Mouse (Mus musculus) neutrophil, adult 83 days (primary cell): Measurements from ENCODE around the gene Tubb5. TPM values are rescaled to one million over a fixed set of nuclear protein-coding genes. Genes with fewer than 3 reads are reported as not detected.

ENCODE experiments used
- total RNA-seq, 2 experiments: library from RNA; stranded (reverse); gene quantifications; one replicate each; pipeline ENCODE4 v1.2.4; 2023

Gene Tubb5
- total RNA-seq: 100 to 1,000 TPM; 489 to 531 TPM

DNA sequence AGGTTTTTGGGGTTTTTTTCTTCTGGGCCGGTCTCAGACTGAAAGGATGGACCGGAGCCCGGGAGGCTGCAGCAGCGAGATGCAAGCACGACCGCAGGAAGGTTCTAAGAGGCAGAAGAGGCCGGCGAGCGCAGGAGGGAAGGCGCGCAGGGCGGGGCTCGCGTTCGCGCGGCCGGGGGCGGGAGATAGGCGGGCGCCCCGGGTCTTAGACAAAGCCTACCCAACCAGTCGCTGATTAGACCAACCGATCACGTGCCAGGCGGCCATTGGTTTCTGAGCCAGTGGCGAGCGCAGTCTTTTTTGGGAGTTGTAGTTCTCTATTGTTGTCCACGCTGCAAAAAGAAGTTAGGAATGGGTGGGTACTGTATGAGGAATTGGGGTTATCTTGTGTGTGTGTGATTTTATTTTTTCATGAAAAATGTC, at the start of gene Tubb5:
Gene Tubb5 (minus strand): TSS at position 185 of the 423 bp plus-strand sequence.

DNA sequence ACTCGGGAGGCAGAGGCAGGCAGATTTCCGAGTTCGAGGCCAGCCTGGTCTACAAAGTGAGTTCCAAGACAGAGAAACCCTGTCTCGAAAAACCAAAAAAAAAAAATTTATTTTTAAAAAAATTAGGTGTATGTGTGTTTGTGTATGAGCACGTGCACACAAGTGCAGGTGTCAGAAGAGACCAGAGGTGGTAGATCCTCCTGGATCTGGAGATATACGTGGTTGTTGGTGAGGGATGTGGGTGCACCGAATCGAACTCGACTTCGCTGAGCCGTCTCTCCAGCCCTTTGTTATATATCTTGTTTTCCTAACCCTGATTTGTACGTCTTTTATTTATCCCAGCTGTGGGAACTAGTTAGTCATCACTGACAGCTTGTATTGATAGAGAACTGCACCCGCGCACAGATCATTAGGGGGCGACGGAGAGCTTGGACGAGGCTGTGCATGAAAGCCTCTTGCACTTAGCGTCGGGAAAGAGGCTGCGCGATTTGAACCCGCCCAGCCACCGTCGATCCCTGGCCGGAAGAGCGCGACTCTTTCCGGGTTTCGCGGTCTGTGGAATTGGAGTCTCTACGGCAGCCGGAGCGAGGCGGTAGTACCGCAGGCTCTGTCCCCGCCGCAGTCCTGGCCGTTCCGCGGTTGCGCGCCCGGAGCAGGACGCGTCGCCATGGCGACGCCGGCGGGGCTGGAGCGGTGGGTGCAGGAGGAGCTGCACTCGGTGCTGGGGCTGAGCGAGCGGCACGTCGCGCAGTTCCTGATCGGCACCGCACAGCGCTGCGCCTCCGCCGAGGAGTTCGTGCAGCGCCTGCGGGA, 41.3 kb upstream of the Tubb5 start, which contains the start of gene Dhx16:
Gene Dhx16 (plus strand): TSS at position 575 of the 813 bp plus-strand sequence.

DNA sequence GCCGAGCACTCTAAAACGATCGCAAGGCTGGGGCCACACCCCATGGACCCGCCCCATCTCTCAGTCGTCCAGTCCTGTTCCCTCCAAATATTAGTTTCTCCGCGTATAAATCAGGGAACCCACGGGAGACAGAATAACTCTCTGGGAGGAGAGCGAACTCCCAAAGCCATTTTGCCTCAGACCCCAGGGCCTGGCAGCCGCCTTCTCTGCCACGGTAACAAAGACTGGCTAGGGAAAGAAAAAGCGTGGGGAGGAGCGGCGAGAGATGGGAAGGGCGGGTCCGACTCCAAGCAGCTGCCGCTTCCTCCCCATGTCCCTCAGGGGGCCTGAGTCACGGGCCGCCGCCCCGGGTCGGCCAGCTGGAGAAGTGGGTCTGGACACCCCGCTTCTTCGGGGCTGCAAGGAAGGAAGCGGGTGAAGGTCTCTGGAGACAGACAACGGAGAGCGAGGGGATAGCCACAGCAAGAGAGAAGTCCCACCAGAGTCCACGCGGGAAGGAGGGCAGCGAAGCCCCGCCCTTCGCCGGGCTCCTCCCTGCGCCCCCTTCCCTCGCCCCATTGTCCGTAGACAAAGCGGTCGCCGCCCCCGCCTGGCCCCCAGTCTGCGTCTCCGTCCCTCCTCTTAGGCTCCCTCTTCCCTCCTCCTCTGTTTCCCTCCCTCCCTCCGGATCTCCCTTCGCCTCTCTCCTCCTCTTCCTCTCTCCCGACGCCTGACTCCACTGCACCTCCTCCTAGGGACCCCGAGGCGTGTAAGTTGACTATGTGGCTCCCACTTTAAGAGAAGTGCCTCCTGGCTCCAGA, 27.6 kb upstream of the Tubb5 start, which contains the start of gene Ppp1r18:
Gene Ppp1r18 (plus strand): TSS at position 113 of the 800 bp plus-strand sequence.

DNA sequence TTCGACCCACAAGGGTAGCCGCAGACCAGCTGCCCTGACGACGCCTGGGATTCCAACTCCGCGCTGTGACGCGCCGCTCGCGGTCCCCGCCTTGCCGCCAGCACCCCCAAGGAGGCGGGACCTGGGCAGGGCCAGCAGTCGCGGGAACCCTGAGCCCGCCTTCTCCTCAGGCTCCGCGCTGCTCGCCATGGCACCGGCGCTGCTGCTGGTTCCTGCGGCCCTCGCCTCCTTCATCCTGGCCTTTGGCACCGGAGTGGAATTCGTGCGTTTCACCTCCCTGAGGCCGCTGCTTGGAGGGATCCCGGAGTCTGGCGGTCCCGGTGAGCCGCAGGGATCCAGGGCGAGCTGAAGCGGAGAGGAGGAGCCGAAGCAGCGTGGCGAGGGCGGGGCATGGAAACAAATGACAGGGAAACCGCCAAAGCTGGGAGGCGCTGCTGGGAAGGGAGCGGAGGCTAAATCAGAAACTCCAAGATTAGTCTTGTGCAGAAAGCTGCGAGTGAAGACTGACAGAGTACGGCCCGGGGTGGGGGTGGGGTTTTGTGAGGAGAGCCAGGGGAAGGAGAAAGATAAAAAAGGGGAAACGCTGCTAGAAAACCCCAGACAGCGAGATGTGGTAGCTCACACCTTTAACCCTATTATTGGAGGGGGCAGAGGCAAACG, 23.2 kb upstream of the Tubb5 start, which contains the start of gene Nrm:
Gene Nrm (plus strand): TSS at position 121 of the 660 bp plus-strand sequence.

DNA sequence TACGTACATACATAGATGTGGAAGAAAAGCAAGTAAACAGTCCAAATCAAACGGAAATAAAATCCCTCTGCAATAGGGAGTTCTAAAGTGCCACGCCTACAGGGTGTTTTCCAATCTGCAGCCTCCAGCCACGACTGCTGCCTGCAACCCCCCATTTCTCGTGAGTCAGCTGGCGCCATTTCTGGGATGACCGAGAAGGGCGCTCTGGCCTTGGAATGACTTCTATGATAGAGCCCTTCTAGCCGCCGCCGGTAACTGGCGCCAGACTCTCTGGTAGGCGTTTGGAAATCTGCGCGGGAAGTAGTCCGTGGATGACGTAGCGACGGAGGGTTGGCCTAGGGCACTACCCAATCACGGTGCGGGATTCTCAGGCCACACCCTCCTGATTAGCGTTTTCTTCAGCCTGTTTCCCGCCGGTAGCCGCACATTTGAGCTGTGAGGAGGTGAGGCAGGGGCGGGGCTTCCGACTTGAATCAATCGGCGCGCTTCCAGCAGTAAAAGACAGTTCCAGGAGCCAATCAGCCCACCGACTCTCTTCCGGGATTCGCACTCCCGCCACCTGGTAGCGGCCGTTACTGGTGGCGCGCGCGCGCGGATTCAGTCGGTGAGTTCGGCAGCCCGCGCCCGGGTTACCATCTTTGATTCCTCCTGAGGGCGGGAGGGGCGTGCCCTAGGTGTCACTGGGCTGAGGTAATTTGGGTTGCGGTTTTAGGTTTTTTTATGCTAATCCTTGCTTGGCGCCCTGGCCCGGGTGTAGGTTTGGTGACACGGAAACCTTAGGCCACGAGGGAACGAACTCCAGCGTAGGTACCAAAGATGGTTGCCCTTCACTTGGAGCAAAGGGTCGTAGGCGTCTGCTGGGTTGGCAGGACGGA, 3.2 kb upstream of the Tubb5 start, which contains the start of gene Mdc1:
Gene Mdc1 (plus strand): TSS at position 440 of the 875 bp plus-strand sequence.

DNA sequence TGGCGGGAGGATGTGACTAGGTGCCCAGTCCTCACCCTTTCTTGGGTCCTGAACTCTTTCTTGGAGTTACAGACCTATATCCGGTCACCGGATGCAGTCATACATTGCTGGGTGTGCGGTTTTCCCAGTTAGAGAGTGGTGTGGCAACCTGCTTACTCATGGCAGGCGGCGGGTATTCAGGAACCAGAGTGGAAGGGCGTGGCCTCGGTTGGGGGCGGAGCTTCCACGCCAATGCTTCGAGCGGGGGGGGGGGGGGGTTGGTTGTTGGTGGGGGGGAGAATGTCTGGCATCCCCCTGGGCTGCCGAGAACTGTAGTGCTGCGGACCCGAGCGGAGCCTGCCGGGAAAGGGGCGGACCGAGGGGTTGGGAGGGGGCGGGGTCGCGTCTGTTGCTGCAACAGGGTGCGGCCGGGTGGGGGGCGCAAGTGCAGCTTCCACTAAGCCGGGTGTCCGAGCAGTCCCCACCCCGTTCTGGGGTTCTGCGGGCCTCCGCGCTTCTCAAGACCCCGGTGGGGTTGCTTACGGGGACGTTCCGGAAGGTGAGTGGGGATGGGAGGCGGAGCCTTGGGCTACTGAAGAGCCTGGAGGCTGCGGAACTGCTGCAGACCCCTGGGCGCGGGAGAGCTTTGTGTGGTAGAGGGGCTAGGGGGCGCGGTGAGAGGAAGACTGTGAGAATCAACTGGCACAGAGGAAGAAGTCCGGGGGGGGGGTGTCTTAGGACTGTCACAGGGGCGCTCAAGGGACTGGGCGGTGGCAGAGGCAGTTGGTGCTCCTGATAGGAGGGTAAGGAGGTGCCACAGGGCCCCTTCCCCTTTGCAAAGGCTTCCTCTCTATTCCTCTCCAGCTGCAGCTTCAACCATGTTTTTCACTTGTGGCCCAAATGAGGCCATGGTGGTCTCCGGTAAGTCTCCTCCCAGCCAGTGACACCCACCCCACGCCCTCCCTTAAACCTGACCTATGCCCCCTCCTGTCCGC, 14.9 kb downstream of the Tubb5 start, which contains the start of gene Flot1:
Gene Flot1 (plus strand): TSS at position 267 of the 974 bp plus-strand sequence.

DNA sequence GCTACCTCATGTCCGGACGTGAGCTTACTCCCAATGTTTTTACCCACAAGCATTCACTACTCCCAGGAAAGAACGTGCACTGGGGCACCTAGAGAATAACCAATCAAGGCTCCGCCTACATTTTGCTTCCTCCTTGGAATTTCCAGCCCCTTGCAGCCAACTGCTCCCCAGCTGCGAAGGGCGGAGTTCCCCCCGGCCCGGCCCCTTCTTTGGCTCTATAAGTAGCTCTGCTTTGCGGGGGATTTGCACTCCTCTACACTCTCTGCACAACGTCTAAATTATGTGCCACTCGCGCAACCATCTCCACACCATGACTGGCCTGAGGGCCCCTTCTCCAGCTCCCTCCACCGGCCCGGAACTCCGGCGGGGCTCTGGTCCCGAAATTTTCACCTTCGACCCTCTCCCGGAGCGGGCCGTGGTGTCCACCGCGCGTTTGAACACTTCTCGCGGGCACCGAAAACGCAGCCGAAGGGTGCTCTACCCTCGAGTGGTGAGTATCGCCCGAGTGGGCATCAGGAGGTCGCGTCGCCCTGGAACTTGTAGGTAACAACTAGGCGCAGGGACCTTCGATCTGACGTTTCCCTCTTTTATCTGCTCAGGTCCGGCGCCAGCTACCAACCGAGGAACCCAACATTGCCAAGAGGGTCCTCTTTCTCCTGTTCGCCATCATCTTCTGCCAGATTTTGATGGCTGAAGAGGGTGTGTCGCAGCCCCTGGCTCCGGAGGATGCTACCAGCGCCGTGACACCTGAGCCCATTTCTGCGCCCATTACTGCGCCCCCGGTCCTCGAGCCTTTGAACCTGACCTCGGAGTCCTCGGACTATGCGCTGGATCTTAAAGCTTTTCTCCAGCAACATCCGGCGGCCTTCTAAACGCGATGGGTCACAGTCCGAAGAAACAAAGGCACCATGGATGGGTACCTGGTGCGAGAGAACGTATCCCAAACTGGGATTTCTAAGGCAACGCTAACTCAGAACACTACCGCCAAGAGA, 16.4 kb downstream of the Tubb5 start, which contains the start of gene Ier3:
Gene Ier3 (plus strand): TSS at position 246 of the 992 bp plus-strand sequence.

Other genes with a start within 250 kb of the Tubb5 start
- gene Sfta2, start 236.8 kb downstream of the Tubb5 start, total RNA-seq: not detected
- gene Gm9573, start 211.7 kb downstream of the Tubb5 start, total RNA-seq: not detected
- gene Mucl3, start 194.6 kb downstream of the Tubb5 start, total RNA-seq: not detected
- gene Vars2, start 170.7 kb downstream of the Tubb5 start, total RNA-seq: 10 to 100 TPM; 11.3 to 12.6 TPM
- gene Gtf2h4, start 164.6 kb downstream of the Tubb5 start, total RNA-seq: 10 to 100 TPM; 13.9 to 14.0 TPM
- under 1 TPM; 0.18 to 0.51 TPM for gene Ddr1, start 133.7 kb downstream of the Tubb5 start, total RNA-seq
- gene Ier3, start 16.6 kb downstream of the Tubb5 start, total RNA-seq: 100 to 1,000 TPM; 101 to 116 TPM
- gene Flot1, start 15.1 kb downstream of the Tubb5 start, total RNA-seq: 100 to 1,000 TPM; 163 to 179 TPM
- gene Mdc1, start 3.2 kb upstream of the Tubb5 start, total RNA-seq: 10 to 100 TPM; 37.2 to 40.1 TPM
- 10 to 100 TPM; 41.2 to 45.3 TPM for gene Nrm, start 23.0 kb upstream of the Tubb5 start, total RNA-seq
- gene Ppp1r18, start 27.3 kb upstream of the Tubb5 start, total RNA-seq: 100 to 1,000 TPM; 261 to 289 TPM
- gene Dhx16, start 41.5 kb upstream of the Tubb5 start, total RNA-seq: 10 to 100 TPM; 66.1 to 74.8 TPM
- gene 2310061I04Rik, start 59.1 kb upstream of the Tubb5 start, total RNA-seq: 10 to 100 TPM; 12.3 to 12.7 TPM
- 10 to 100 TPM; 13.7 to 14.9 TPM for gene Atat1, start 71.8 kb upstream of the Tubb5 start, total RNA-seq
- 10 to 100 TPM; 16.8 to 20.6 TPM for gene Mrps18b, start 78.1 kb upstream of the Tubb5 start, total RNA-seq
- gene Ppp1r10, start 78.1 kb upstream of the Tubb5 start, total RNA-seq: 100 to 1,000 TPM; 215 to 217 TPM
- gene Abcf1, start 131.5 kb upstream of the Tubb5 start, total RNA-seq: 10 to 100 TPM; 62.8 to 64.8 TPM
- gene Gnl1, start 141.5 kb upstream of the Tubb5 start, total RNA-seq: 10 to 100 TPM; 38.0 to 39.9 TPM
- gene Prr3, start 141.9 kb upstream of the Tubb5 start, total RNA-seq: 10 to 100 TPM; 20.8 to 21.4 TPM
- gene H2-T24, start 182.3 kb upstream of the Tubb5 start, total RNA-seq: 10 to 100 TPM; 34.1 to 43.9 TPM
- 100 to 1,000 TPM; 152 to 158 TPM for gene H2-T23, start 194.5 kb upstream of the Tubb5 start, total RNA-seq
- 10 to 100 TPM; 26.7 to 31.3 TPM for gene H2-T22, start 204.4 kb upstream of the Tubb5 start, total RNA-seq
- under 1 TPM in 1 of 2 experiments, not detected in 1; 0.35 TPM for gene Gm6034, start 204.7 kb upstream of the Tubb5 start, total RNA-seq
- 10 to 100 TPM; 28.3 to 31.6 TPM for gene Gm11127, start 220.1 kb upstream of the Tubb5 start, total RNA-seq